Mouse (Mus musculus) liver, postnatal 0 days (tissue): ENCODE measurements around the gene Myo18a.

Source experiments
- CTCF ChIP-seq: sonication (generic); IDR thresholded peaks from 2 replicates; pipeline ENCODE4 v1.5.1; 2016; ENCODE audit warnings: antibody characterized with exemption, low read depth
- EP300 ChIP-seq: IDR thresholded peaks from 2 replicates; pipeline ENCODE4 v1.6.1; 2016; ENCODE audit warnings: antibody characterized with exemption, low read depth, mild to moderate bottlenecking

DNA sequence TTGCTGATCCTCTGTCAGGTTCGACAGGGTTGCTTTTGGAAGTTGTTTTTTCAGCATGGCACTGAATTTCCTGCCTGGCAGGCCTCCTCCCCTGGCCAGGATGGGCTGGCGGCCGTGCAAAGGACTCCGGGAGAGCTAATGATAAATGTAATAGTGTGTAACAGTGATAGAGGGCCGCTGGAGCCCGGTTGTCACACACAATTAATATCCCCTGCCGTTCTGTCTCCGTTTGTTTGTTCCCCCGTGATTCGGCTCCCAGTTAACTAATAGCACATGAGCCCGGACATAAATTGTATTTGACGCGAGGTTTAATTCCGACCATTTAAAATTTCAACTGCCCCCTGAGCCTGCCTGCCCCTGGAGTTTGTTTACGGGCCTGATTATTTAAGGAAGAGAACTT lies 92.3 kb downstream of the Myo18a start:
- no peak for TF ChIP-seq EP300
- TF ChIP-seq CTCF = no peak
